Mouse (Mus musculus): Measurements from ENCODE around the gene Tnrc6b. TPM values are rescaled to one million over a fixed set of nuclear protein-coding genes. Genes with fewer than 3 reads are reported as not detected.

The Tnrc6b gene
- polyA plus RNA-seq, 1 experiment from 2014 or later = 23.9 TPM

- DNase-seq (ENCODE audit: low spot score) = peak; percentile 14
These were observed 238.3 kb downstream of the Tnrc6b start for GRCm38 (mm10) chr15:80949431-80949830.

GRCm38 (mm10) chr15:80950055-80950454 is 238.9 kb downstream of the Tnrc6b start:
- no peak for DNase-seq (ENCODE audit: low spot score)

GRCm38 (mm10) chr15:80953971-80954370 is 242.9 kb downstream of the Tnrc6b start:
- DNase-seq (ENCODE audit: low spot score) = no peak

- DNase-seq (ENCODE audit: low spot score) = no peak
These were observed 243.7 kb downstream of the Tnrc6b start for GRCm38 (mm10) chr15:80954861-80955260.

- DNase-seq (ENCODE audit: low spot score) = no peak
These were observed 244.8 kb downstream of the Tnrc6b start for GRCm38 (mm10) chr15:80955836-80956438.

GRCm38 (mm10) chr15:80969371-80969770 is 258.3 kb downstream of the Tnrc6b start:
- no peak for DNase-seq (ENCODE audit: low spot score)

- DNase-seq (ENCODE audit: low spot score) = no peak
These were observed 263.2 kb downstream of the Tnrc6b start for GRCm38 (mm10) chr15:80974311-80974710.

- no peak for DNase-seq (ENCODE audit: low spot score)
These were observed 264.6 kb downstream of the Tnrc6b start for GRCm38 (mm10) chr15:80975666-80976065.

GRCm38 (mm10) chr15:80977620-80978334 is 266.7 kb downstream of the Tnrc6b start, which contains the start of gene Sgsm3:
Sgsm3 (plus strand) TSS chr15:80977765.
- peak; percentile 86 for DNase-seq (ENCODE audit: low spot score)

- no peak for DNase-seq (ENCODE audit: low spot score)
These were observed 268.5 kb downstream of the Tnrc6b start for GRCm38 (mm10) chr15:80979611-80980010.

- no peak for DNase-seq (ENCODE audit: low spot score)
These were observed 270.1 kb downstream of the Tnrc6b start for GRCm38 (mm10) chr15:80981176-80981575.

- no peak for DNase-seq (ENCODE audit: low spot score)
These were observed 272.2 kb downstream of the Tnrc6b start for GRCm38 (mm10) chr15:80983264-80983663.

- no peak for DNase-seq (ENCODE audit: low spot score)
These were observed 277.2 kb downstream of the Tnrc6b start for GRCm38 (mm10) chr15:80988331-80988730.

- DNase-seq (ENCODE audit: low spot score) = no peak
These were observed 278.6 kb downstream of the Tnrc6b start for GRCm38 (mm10) chr15:80989712-80990111.

Small RNA genes lying within 50 kb of the gene (microRNA-seq; reads per million reads assigned to microRNA genes)
- gene Mir5113 (ENCODE audit: borderline number of aligned reads) = 52.4 reads per million, percentile 40 among the genes with 10 or more reads in this experiment

Other genes starting within 250 kb of the Tnrc6b start
- gene Enthd1, start 146.2 kb upstream of the Tnrc6b start, polyA plus RNA-seq (2015; fragmentation: Nextera tagmentation; extraction: Ambion mirVana) = 0.17 and 0.33 TPM in 2 replicates
- 90.8 and 112 TPM in 2 replicates for gene Grap2, start 138.7 kb upstream of the Tnrc6b start, polyA plus RNA-seq (2015; fragmentation: Nextera tagmentation; extraction: Ambion mirVana)
- 5.1 and 5.4 TPM in 2 replicates for gene Fam83f, start 39.5 kb upstream of the Tnrc6b start, polyA plus RNA-seq (2015; fragmentation: Nextera tagmentation; extraction: Ambion mirVana)
- gene Adsl, start 237.2 kb downstream of the Tnrc6b start, polyA plus RNA-seq (2015; fragmentation: Nextera tagmentation; extraction: Ambion mirVana) = 132 and 145 TPM in 2 replicates